Mouse (Mus musculus) hindbrain, embryonic 10.5 days (tissue): ENCODE data around the gene Acyp1. TPM values are rescaled to one million over a fixed set of nuclear protein-coding genes. Genes with fewer than 3 reads are reported as not detected.

Experiments
- DNase-seq: peaks from one replicate; pipeline ENCODE4 v3.0.0-alpha.2; 2017; ENCODE audit warnings: low spot score
- H3K27ac ChIP-seq: fragments of 300-500 bp; sonication (generic); 2 replicates; pipeline ENCODE4 v1.5.1; 2016; ENCODE audit warnings: mild to moderate bottlenecking, moderate library complexity
- H3K27me3 ChIP-seq: fragments of 300-500 bp; sonication (generic); 2 replicates; pipeline ENCODE4 v1.6.1; 2016; ENCODE audit warnings: mild to moderate bottlenecking; ENCODE audit not compliant: poor library complexity, insufficient read depth, severe bottlenecking
- H3K36me3 ChIP-seq: fragments of 300-500 bp; sonication (generic); 2 replicates; pipeline ENCODE4 v1.6.1; 2016; ENCODE audit warnings: mild to moderate bottlenecking, moderate library complexity
- H3K4me1 ChIP-seq: fragments of 300-500 bp; sonication (generic); replicated peaks from 2 replicates; pipeline ENCODE4 v1.6.1; 2016; ENCODE audit warnings: mild to moderate bottlenecking
- H3K4me3 ChIP-seq: fragments of 300-500 bp; sonication (generic); 2 replicates; pipeline ENCODE4 v1.5.1; 2016; ENCODE audit warnings: mild to moderate bottlenecking, moderate library complexity
- H3K9me3 ChIP-seq: fragments of 300-500 bp; sonication (generic); 2 replicates; pipeline ENCODE4 v1.6.1; 2016; ENCODE audit warnings: mild to moderate bottlenecking, moderate library complexity
- WGBS: fragments of 180-500 bp; shearing (Covaris S2); methylation state at CpG from one replicate; pipeline ENCODE4 v1.1.7; 2016; 5-methylcytosine and 5-hydroxymethylcytosine counted together
- polyA plus RNA-seq: library from polyadenylated mRNA; unstranded; fragments of >200 nt; fragmentation: Nextera tagmentation; extraction: Ambion mirVana; gene quantifications from 2 replicates; pipeline ENCODE4 v1.2.1, GENCODE M21; 2016

Gene Acyp1
- polyA plus RNA-seq, 1 experiment from 2014 or later, result 75.5 TPM

- peaks cover 18% of the 10 kb centered on the region for H3K36me3 ChIP-seq
- H3K4me1 ChIP-seq, result peaks cover 12% of the 10 kb centered on the region
- peak overlapping the region; percentile 94 for H3K27ac ChIP-seq
- H3K9me3 ChIP-seq, result 0 out of 2 replicates have a peak, but pooled peaks cover 3% of the 10 kb centered on the region
- H3K4me3 ChIP-seq, result peak overlapping the region; percentile 82
- DNase-seq, result no peak
- WGBS, result 6% methylated on average over 10 of the region's 10 CpGs
- no peaks in the 10 kb centered on the region for H3K27me3 ChIP-seq
Observed at GRCm38 (mm10) chr12:85279396-85280080, 8.7 kb downstream of the Acyp1 start.

GRCm38 (mm10) chr12:85278919-85279318 is 9.3 kb downstream of the Acyp1 start:
- 93% methylated on average over 10 of the region's 10 CpGs for WGBS
- no peak overlapping the region for H3K4me3 ChIP-seq

GRCm38 (mm10) chr12:85276273-85276672 is 12.0 kb downstream of the Acyp1 start:
- Histone ChIP-seq H3K36me3 (peaks cover 19% of the 10 kb centered on the region), H3K27ac (no peak overlapping the region), H3K4me1 (peaks cover 12% of the 10 kb centered on the region), H3K9me3 (0 out of 2 replicates have a peak, but pooled peaks cover 7% of the 10 kb centered on the region), H3K27me3 (no peaks in the 10 kb centered on the region), H3K4me3 (no peak overlapping the region)
- no peak for DNase-seq
- WGBS, result 75% methylated on average over 5 of the region's 5 CpGs

More at GRCm38 (mm10) chr12:85278919-85279318, 9.3 kb downstream of the Acyp1 start:
- no peaks in the 10 kb centered on the region for H3K27me3 ChIP-seq
- H3K36me3 ChIP-seq, result peaks cover 19% of the 10 kb centered on the region
- H3K4me1 ChIP-seq, result peaks cover 12% of the 10 kb centered on the region
- DNase-seq, result no peak
- H3K9me3 ChIP-seq, result 0 out of 2 replicates have a peak, but pooled peaks cover 7% of the 10 kb centered on the region
- H3K27ac ChIP-seq, result no peak overlapping the region

GRCm38 (mm10) chr12:85273508-85273907 is 14.7 kb downstream of the Acyp1 start:
- 70% methylated on average over 10 of the region's 10 CpGs for WGBS

GRCm38 (mm10) chr12:85271843-85272206 is 16.4 kb downstream of the Acyp1 start:
- H3K4me1 ChIP-seq, result peaks cover 5% of the 10 kb centered on the region
- H3K4me3 ChIP-seq, result no peak overlapping the region
- 72% methylated on average over 4 of the region's 4 CpGs for WGBS
- DNase-seq, result no peak
- H3K9me3 ChIP-seq, result 0 out of 2 replicates have a peak, but pooled peaks cover 7% of the 10 kb centered on the region
- peaks cover 25% of the 10 kb centered on the region for H3K36me3 ChIP-seq
- H3K27me3 ChIP-seq, result no peaks in the 10 kb centered on the region
- H3K27ac ChIP-seq, result no peak overlapping the region

More at GRCm38 (mm10) chr12:85273508-85273907, 14.7 kb downstream of the Acyp1 start:
- H3K27me3 ChIP-seq, result no peaks in the 10 kb centered on the region
- peaks cover 23% of the 10 kb centered on the region for H3K36me3 ChIP-seq
- 0 out of 2 replicates have a peak, but pooled peaks cover 7% of the 10 kb centered on the region for H3K9me3 ChIP-seq
- no peak overlapping the region for H3K27ac ChIP-seq
- peak; percentile 42 for DNase-seq
- peaks cover 5% of the 10 kb centered on the region for H3K4me1 ChIP-seq
- H3K4me3 ChIP-seq, result no peak overlapping the region

GRCm38 (mm10) chr12:85271132-85271842 is 17.0 kb downstream of the Acyp1 start:
- peaks cover 25% of the 10 kb centered on the region for H3K36me3 ChIP-seq
- 0 out of 2 replicates have a peak, but pooled peaks cover 7% of the 10 kb centered on the region for H3K9me3 ChIP-seq
- 78% methylated on average over 7 of the region's 7 CpGs for WGBS
- peaks cover 5% of the 10 kb centered on the region for H3K4me1 ChIP-seq
- DNase-seq, result no peak
- no peaks in the 10 kb centered on the region for H3K27me3 ChIP-seq
- H3K27ac ChIP-seq, result no peak overlapping the region
- H3K4me3 ChIP-seq, result no peak overlapping the region

GRCm38 (mm10) chr12:85270319-85270718 is 17.9 kb downstream of the Acyp1 start, which contains the start of gene Mlh3:
Mlh3 (minus strand) TSS chr12:85270599.
- Histone ChIP-seq H3K9me3 (0 out of 2 replicates have a peak, but pooled peaks cover 7% of the 10 kb centered on the region), H3K27ac (peak within 1 kb of the TSS; percentile 92), H3K4me1 (peaks cover 5% of the 10 kb centered on the region), H3K4me3 (peak within 1 kb of the TSS; percentile 63), H3K36me3 (peaks cover 19% of the 10 kb centered on the region), H3K27me3 (no peaks in the 10 kb centered on the region)
- under 1% methylated on average over 35 of the region's 35 CpGs for WGBS
- peak; percentile 83 for DNase-seq

GRCm38 (mm10) chr12:85269821-85270220 is 18.4 kb downstream of the Acyp1 start:
- H3K27ac ChIP-seq, result peak overlapping the region; percentile 92
- H3K27me3 ChIP-seq, result no peaks in the 10 kb centered on the region
- peak overlapping the region; percentile 63 for H3K4me3 ChIP-seq
- WGBS, result 64% methylated on average over 3 of the region's 3 CpGs
- H3K9me3 ChIP-seq, result 0 out of 2 replicates have a peak, but pooled peaks cover 7% of the 10 kb centered on the region
- peaks cover 5% of the 10 kb centered on the region for H3K4me1 ChIP-seq
- H3K36me3 ChIP-seq, result peaks cover 14% of the 10 kb centered on the region
- DNase-seq, result no peak

- Histone ChIP-seq H3K27me3 (no peaks in the 10 kb centered on the region), H3K27ac (no peak overlapping the region), H3K9me3 (no peaks in the 10 kb centered on the region), H3K4me1 (peaks cover 5% of the 10 kb centered on the region), H3K36me3 (peaks cover 10% of the 10 kb centered on the region), H3K4me3 (no peak overlapping the region)
- 94% methylated on average over 3 of the region's 3 CpGs for WGBS
- no peak for DNase-seq
Observed at GRCm38 (mm10) chr12:85266248-85266647, 22.0 kb downstream of the Acyp1 start.

GRCm38 (mm10) chr12:85264940-85265339 is 23.3 kb downstream of the Acyp1 start:
- no peak for DNase-seq
- Histone ChIP-seq H3K27me3 (no peaks in the 10 kb centered on the region), H3K9me3 (no peaks in the 10 kb centered on the region), H3K4me1 (peaks cover 2% of the 10 kb centered on the region), H3K4me3 (no peak overlapping the region), H3K36me3 (peaks cover 10% of the 10 kb centered on the region), H3K27ac (no peak overlapping the region)
- WGBS, result 61% methylated on average over 7 of the region's 7 CpGs

GRCm38 (mm10) chr12:85264531-85264930 is 23.7 kb downstream of the Acyp1 start:
- 0 out of 2 replicates have a peak overlapping the region, but pooled peaks have one; percentile 12 for H3K27ac ChIP-seq
- H3K36me3 ChIP-seq, result peaks cover 10% of the 10 kb centered on the region
- H3K4me1 ChIP-seq, result no peaks in the 10 kb centered on the region
- H3K9me3 ChIP-seq, result no peaks in the 10 kb centered on the region
- DNase-seq, result no peak
- WGBS, result 85% methylated on average over 8 of the region's 8 CpGs
- no peaks in the 10 kb centered on the region for H3K27me3 ChIP-seq
- H3K4me3 ChIP-seq, result no peak overlapping the region

- WGBS, result 87% methylated on average over 5 of the region's 5 CpGs
- H3K4me1 ChIP-seq, result no peaks in the 10 kb centered on the region
Observed at GRCm38 (mm10) chr12:85263190-85263589, 25.0 kb downstream of the Acyp1 start.

GRCm38 (mm10) chr12:85262489-85262888 is 25.7 kb downstream of the Acyp1 start:
- Histone ChIP-seq H3K27ac (no peak overlapping the region), H3K27me3 (no peaks in the 10 kb centered on the region), H3K4me1 (no peaks in the 10 kb centered on the region), H3K9me3 (no peaks in the 10 kb centered on the region), H3K36me3 (peaks cover under 1% of the 10 kb centered on the region; the same call in 1 of the 2 replicates), H3K4me3 (no peak overlapping the region)
- DNase-seq, result peak; percentile 23
- 62% methylated on average over 10 of the region's 10 CpGs for WGBS

More at GRCm38 (mm10) chr12:85263190-85263589, 25.0 kb downstream of the Acyp1 start:
- DNase-seq, result no peak
- Histone ChIP-seq H3K4me3 (no peak overlapping the region), H3K27me3 (no peaks in the 10 kb centered on the region), H3K9me3 (no peaks in the 10 kb centered on the region), H3K36me3 (peaks cover 6% of the 10 kb centered on the region; the same call in 1 of the 2 replicates), H3K27ac (no peak overlapping the region)
